Mouse (Mus musculus) kidney, postnatal 25 days (tissue): ENCODE results near the gene Fam177a.
A peak's percentile ranks its signal among the peaks of the same experiment; 100 is the strongest.
"Not testable (repeated sequence)": the region's sequence is repeated elsewhere in the genome, so short reads cannot be mapped to it uniquely, and the experiment has no call there.

Experiments
- DNase-seq, 2 experiments: peaks; one replicate each; pipeline ENCODE4 v3.0.0; 2021; ENCODE audit warnings: mixed read lengths in 2 of 2

Gene Fam177a

GRCm38 (mm10) chr12:55124242-55124641 lies at the start of gene Fam177a:
Fam177a (plus strand) TSS chr12:55124469.
- DNase-seq, result not testable (repeated sequence)

- no peak for DNase-seq
Measured at GRCm38 (mm10) chr12:55075296-55075695, 49.0 kb upstream of the Fam177a start.

GRCm38 (mm10) chr12:55078706-55079105 lies 45.6 kb upstream of the Fam177a start:
- DNase-seq, result not testable (repeated sequence)

GRCm38 (mm10) chr12:55079726-55080600 lies 44.3 kb upstream of the Fam177a start, which contains the start of the genes 2700097O09Rik and Srp54a:
2700097O09Rik (minus strand) TSS chr12:55080110.
Srp54a (plus strand) TSS chr12:55080262.
- DNase-seq, result peak; percentile 96 to 97

DNA sequence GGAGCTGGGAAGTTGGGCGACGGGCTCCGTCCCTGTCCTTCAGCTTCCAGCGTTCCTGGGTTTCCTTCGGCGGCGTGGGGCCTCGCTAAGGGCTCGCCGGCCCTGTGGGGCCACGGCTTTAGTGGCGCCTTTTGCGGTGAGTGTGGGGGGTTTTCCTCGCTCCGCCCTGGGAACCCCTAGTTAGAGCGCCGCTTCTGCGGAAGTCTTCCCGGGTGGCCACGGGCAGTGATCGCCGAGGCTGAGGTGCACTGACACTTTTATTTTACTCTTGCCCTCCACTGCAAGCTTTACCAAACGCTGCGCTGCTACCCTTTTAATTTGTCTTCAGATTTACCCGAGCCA lies 43.7 kb upstream of the Fam177a start:
- DNase-seq, result not testable (repeated sequence)

DNA sequence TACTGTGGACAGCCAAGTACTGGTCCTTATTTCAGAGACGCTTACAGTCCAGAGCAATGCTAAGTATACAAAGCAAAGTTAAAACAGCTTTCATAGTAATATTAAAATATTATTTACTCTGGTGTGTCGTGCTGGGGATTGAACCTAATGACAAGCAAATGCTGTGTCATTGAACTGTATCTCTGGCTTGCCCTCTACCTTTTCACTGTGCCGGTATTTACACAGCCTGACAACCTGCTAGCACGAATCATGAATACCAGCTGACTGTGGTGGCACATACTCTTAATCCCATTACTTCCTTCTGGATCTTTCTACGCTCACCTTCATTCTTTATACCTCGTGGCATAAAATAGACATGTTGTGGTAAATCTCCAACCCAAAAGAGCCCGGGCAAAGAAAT lies 32.1 kb upstream of the Fam177a start:
- not testable (repeated sequence) for DNase-seq

DNA sequence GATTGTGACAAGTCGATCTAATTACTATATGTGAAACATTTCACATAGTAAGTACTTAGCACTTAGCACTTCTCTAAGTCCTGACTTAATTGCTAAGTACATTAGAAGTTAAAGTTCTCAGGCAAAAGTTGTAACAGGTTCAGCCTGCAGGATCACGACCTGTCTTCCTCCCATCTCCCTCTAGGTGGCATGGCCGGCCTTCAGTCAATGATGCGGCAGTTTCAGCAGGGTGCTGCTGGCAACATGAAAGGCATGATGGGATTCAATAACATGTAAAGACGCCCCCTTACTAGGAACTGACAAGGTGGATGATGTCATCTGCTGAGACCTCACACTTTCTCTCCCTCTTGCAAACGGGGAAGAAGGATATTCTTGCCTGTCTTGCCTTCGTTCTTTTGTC lies 11.7 kb upstream of the Fam177a start:
- not testable (repeated sequence) for DNase-seq

GRCm38 (mm10) chr12:55124731-55125130 lies 462 bp downstream of the Fam177a start:
- DNase-seq, result not testable (repeated sequence)

- not testable (repeated sequence) for DNase-seq
Measured at GRCm38 (mm10) chr12:55135540-55135939, 11.3 kb downstream of the Fam177a start.

GRCm38 (mm10) chr12:55137859-55138258 lies 13.6 kb downstream of the Fam177a start:
- not testable (repeated sequence) for DNase-seq

DNA sequence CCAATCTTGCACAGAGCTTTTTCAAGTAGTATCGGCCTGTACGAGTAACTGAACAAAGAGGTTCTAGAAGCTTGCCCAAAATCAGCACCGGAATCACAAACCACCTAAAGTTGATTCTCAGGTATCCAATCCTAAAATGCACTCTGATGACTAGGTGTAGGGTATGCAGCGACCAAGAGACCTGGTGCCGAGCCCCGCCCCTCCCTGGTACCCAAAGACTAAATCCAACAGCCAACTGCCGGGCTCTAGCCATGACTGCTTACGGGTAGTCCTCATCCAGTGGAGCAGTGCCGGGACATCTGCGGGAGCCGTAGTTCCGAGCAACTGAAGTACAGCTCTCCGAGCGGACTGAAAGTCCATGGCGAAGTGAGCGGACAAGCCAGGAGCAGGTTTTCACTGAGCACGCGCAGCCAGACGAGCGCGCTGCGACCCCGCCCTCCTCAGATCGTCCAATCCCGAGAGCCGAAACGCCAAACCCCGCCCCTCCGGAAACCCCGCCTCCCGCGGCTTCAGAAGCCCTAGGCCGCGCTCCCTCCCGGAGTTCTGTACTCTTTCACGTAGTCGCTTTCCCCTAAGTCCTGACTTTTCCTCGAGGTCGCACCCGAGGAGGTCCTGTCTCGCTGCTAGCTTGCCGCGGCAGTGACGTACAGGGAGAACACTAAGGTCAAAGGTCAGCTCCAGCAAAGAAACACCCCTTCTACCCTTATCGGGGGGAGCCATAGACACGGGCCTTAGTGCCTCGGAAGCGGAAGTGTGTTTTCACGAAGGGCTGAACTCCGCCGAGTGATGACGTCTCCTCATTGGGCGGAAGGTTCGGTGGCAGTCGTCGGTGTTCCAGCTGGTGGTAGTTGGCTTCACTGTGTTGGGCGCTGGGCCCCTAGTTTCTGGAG lies 30.5 kb downstream of the Fam177a start, which contains the start of gene Srp54b:
TSS of gene Srp54b (plus strand) at position 546 of the 890 bp plus-strand sequence.
- not testable (repeated sequence) for DNase-seq

DNA sequence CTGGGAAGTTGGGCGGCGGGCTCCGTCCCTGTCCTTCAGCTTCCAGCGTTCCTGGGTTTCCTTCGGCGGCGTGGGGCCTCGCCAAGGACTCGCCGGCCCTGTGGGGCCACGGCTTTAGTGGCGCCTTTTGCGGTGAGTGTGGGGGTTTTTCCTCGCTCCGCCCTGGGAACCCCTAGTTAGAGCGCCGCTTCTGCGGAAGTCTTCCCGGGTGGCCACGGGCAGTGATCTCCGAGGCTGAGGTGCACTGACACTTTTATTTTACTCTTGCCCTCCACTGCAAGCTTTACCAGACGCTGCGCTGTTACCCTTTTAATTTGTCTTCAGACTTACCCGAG lies 31.1 kb downstream of the Fam177a start:
- not testable (repeated sequence) for DNase-seq

DNA sequence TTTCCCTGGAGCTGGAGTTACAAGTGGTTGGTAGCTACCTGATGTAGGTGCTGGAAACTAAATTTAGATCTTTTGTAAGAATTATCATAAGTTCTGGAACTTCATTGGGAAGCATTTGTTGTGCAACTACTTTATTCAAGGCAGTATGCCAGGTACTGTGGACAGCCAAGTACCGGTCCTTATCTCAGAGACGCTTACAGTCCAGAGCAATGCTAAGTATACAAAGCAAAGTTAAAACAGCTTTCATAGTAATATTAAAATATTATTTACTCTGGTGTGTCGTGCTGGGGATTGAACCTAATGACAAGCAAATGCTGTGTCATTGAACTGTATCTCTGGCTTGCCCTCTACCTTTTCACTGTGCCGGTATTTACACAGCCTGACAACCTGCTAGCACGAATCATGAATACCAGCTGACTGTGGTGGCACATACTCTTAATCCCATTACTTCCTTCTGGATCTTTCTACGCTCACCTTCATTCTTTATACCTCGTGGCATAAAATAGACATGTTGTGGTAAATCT lies 42.8 kb downstream of the Fam177a start:
- not testable (repeated sequence) for DNase-seq

DNA sequence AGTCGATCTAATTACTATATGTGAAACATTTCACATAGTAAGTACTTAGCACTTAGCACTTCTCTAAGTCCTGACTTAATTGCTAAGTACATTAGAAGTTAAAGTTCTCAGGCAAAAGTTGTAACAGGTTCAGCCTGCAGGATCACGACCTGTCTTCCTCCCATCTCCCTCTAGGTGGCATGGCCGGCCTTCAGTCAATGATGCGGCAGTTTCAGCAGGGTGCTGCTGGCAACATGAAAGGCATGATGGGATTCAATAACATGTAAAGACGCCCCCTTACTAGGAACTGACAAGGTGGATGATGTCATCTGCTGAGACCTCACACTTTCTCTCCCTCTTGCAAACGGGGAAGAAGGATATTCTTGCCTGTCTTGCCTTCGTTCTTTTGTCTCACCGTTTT lies 63.4 kb downstream of the Fam177a start:
- DNase-seq, result not testable (repeated sequence)

DNA sequence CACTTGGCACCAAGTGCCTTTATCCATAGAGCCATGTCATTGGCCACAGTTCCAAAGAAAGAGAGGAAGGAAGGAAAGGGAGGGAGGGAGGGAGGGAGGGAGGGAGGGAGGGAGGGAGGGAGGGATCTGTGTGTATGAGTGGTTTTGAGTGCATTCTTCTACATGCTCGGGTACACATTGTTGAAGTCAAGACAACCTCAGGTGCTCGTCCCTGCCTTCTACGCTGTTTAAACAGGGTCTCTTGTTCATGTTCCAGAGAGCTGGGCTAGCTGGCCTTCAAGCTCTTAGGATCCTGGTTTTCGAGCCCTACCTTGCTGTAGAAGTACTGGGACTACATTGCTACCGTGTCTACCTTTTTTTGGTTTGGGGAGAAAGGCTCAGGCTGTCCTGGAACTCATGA lies 64.9 kb downstream of the Fam177a start:
- DNase-seq, result not testable (repeated sequence)
